In genomic region chr5:44465238-44465637, GRCm38 (mm10) we compare ENCODE assay signal across 31 mouse cellular contexts.
"Had no signal": no experiment of that assay in that cellular context is flagged by ENCODE, and none has a peak within 500 bp of the region (broad histone marks: within the 10 kb centered on the region; RNA-seq: fewer than 3 reads in every experiment).

No protein-coding gene starts in this region.

- H3K4me3 ChIP-seq: limb, embryonic 10.5 days; limb, embryonic 12.5 days; limb, embryonic 13.5 days; limb, embryonic 15.5 days; liver, embryonic 12.5 days; liver, embryonic 13.5 days; liver, embryonic 15.5 days; lung, embryonic 15.5 days; megakaryocyte, embryonic 14.5 days; midbrain, embryonic 10.5 days; midbrain, embryonic 12.5 days; midbrain, embryonic 13.5 days; midbrain, embryonic 15.5 days; myocyte; neural tube, embryonic 12.5 days had no signal

- DNase-seq: left cerebral cortex, postnatal 4 days; liver; liver, embryonic 13.5 days; liver, postnatal 0 days; lung, adult 18-20 months; lung, embryonic 14.5 days; lung, postnatal 10 days; lung, postnatal 14 days; lung, postnatal 36 days; lung, postnatal 4 days; midbrain, embryonic 14.5 days had no signal

- H3K9ac ChIP-seq: limb, embryonic 12.5 days; limb, embryonic 13.5 days; limb, embryonic 15.5 days; liver, embryonic 12.5 days; liver, embryonic 13.5 days; liver, embryonic 14.5 days; liver, embryonic 15.5 days; liver, postnatal 0 days; lung, embryonic 14.5 days; lung, embryonic 15.5 days; midbrain, embryonic 12.5 days; midbrain, embryonic 13.5 days; midbrain, embryonic 15.5 days; neural tube, embryonic 12.5 days had no signal

- ATAC-seq: liver, embryonic 12.5 days; liver, postnatal 0 days; lung, postnatal 0 days; midbrain, embryonic 13.5 days; midbrain, embryonic 15.5 days; midbrain, embryonic 16.5 days had no signal

- H3K9me3 ChIP-seq: limb, embryonic 10.5 days; limb, embryonic 12.5 days; limb, embryonic 13.5 days; limb, embryonic 15.5 days; liver, embryonic 12.5 days; liver, embryonic 13.5 days; liver, embryonic 15.5 days; lung, embryonic 15.5 days; megakaryocyte, embryonic 14.5 days; midbrain, embryonic 10.5 days; midbrain, embryonic 12.5 days; midbrain, embryonic 13.5 days; midbrain, embryonic 15.5 days; neural tube, embryonic 12.5 days had no signal

- H3K27ac ChIP-seq: limb, embryonic 10.5 days; limb, embryonic 12.5 days; limb, embryonic 13.5 days; limb, embryonic 15.5 days; liver, embryonic 12.5 days; liver, embryonic 13.5 days; liver, embryonic 14.5 days; liver, embryonic 15.5 days; lung, embryonic 15.5 days; macrophage; midbrain, embryonic 10.5 days; midbrain, embryonic 12.5 days; midbrain, embryonic 13.5 days; midbrain, embryonic 15.5 days; neural tube, embryonic 12.5 days had no signal

- H3K36me3 ChIP-seq: limb, embryonic 10.5 days; limb, embryonic 13.5 days; limb, embryonic 15.5 days; liver, embryonic 12.5 days; liver, embryonic 13.5 days; liver, embryonic 15.5 days; lung, embryonic 15.5 days; midbrain, embryonic 10.5 days; midbrain, embryonic 12.5 days; midbrain, embryonic 13.5 days; midbrain, embryonic 15.5 days; neural tube, embryonic 12.5 days had no signal

- H3K27me3 ChIP-seq: limb, embryonic 12.5 days; limb, embryonic 13.5 days; limb, embryonic 15.5 days; liver, embryonic 12.5 days; liver, embryonic 13.5 days; liver, embryonic 15.5 days; lung, embryonic 15.5 days; megakaryocyte, embryonic 14.5 days; midbrain, embryonic 13.5 days; midbrain, embryonic 15.5 days; neural tube, embryonic 12.5 days had no signal

- H3K4me1 ChIP-seq: limb, embryonic 12.5 days; limb, embryonic 13.5 days; limb, embryonic 15.5 days; liver, embryonic 12.5 days; liver, embryonic 13.5 days; liver, embryonic 15.5 days; lung, embryonic 15.5 days; megakaryocyte, embryonic 14.5 days; midbrain, embryonic 15.5 days; neural tube, embryonic 12.5 days had no signal

- H3K4me2 ChIP-seq: limb, embryonic 12.5 days; limb, embryonic 13.5 days; limb, embryonic 15.5 days; liver, embryonic 11.5 days; liver, embryonic 12.5 days; liver, embryonic 13.5 days; liver, embryonic 15.5 days; lung, embryonic 14.5 days; lung, embryonic 15.5 days; midbrain, embryonic 11.5 days; midbrain, embryonic 12.5 days; midbrain, embryonic 13.5 days; midbrain, embryonic 15.5 days; neural tube, embryonic 12.5 days had no signal
